22 mouse cellular contexts compared by ENCODE assay signal in genomic region chr12:107908826-107909225, GRCm38 (mm10).
DNase-seq lines count a peak whose midpoint lies in the region; ATAC-seq lines count a peak whose summit lies in the region.
"Had no signal": no experiment of that assay in that cellular context is flagged by ENCODE, and none has a peak within 500 bp of the region (broad histone marks: within the 10 kb centered on the region; RNA-seq: fewer than 3 reads in every experiment).

No protein-coding gene starts in this region.

- intact Hi-C loops in gastrocnemius, postnatal 14 days (cut with DNase I; ENCODE audit: low total_unique reads): no loop called here

- H3K4me1 ChIP-seq in megakaryocyte, embryonic 14.5 days: no peaks in the 10 kb centered on the region
- H3K4me1 ChIP-seq: heart, embryonic 13.5 days; intestine, embryonic 15.5 days had no signal

- H3K36me3 ChIP-seq in megakaryocyte, embryonic 14.5 days (replicated peaks; ENCODE audit: low read length): no peaks in the 10 kb centered on the region
- H3K36me3 ChIP-seq: embryonic facial prominence, embryonic 12.5 days; heart, embryonic 13.5 days; intestine, embryonic 15.5 days; limb, embryonic 12.5 days; midbrain, embryonic 13.5 days had no signal

- H3K9me3 ChIP-seq in megakaryocyte, embryonic 14.5 days: peaks cover 50% of the 10 kb centered on the region
- H3K9me3 ChIP-seq: embryonic facial prominence, embryonic 12.5 days; intestine, embryonic 15.5 days had no signal

- H3K4me3 ChIP-seq in megakaryocyte, embryonic 14.5 days (replicated peaks): peak overlapping the region; percentile 15
- H3K4me3 ChIP-seq: embryonic facial prominence, embryonic 12.5 days; heart, adult 2 months; heart, embryonic 13.5 days; intestine, embryonic 15.5 days; limb, embryonic 12.5 days; midbrain, embryonic 13.5 days had no signal

- no peaks in the 10 kb centered on the region for H3K27me3 ChIP-seq in megakaryocyte, embryonic 14.5 days (replicated peaks)
- H3K27me3 ChIP-seq: embryonic facial prominence, embryonic 12.5 days; heart, embryonic 13.5 days; intestine, embryonic 15.5 days; limb, embryonic 12.5 days; midbrain, embryonic 13.5 days had no signal

- peak; percentile 62 for DNase-seq in CD4-positive, CD25-positive, alpha-beta regulatory T cell, adult 2 months (ENCODE audit: low read depth, low spot score)
- DNase-seq in ES-CJ7 (ENCODE audit: low read depth, low spot score): peak; percentile 9
- no peak for DNase-seq in spleen, postnatal 36 days (ENCODE audit: low spot score in 2 of 2)
- DNase-seq in gastrocnemius, postnatal 14 days: no peak
- DNase-seq: adrenal gland, postnatal 10 days; cerebellum, adult 2 months; cerebellum, postnatal 25 days; gastrocnemius, postnatal 36 days; heart, adult 2 months; heart, postnatal 14 days; kidney, postnatal 25 days; liver, postnatal 0 days had no signal

- ATAC-seq in megakaryocyte, adult 5-6 weeks (ENCODE audit: poor library complexity, severe bottlenecking): no peak
- ATAC-seq in inflammation-experienced regulatory T-cells, adult 6 months: peak; percentile 69
- ATAC-seq: forebrain, embryonic 14.5 days; intestine, embryonic 15.5 days; liver, postnatal 0 days; lung, postnatal 0 days; midbrain, embryonic 13.5 days had no signal

Comparison
In these comparisons a context has a peak if more than half of its experiments do, and no peak if none do; other contexts are left out.
1. DNase-seq: peak in CD4-positive, CD25-positive, alpha-beta regulatory T cell, adult 2 months (single experiment) and ES-CJ7 (single experiment); none in spleen, postnatal 36 days (0 of 2) and gastrocnemius, postnatal 14 days (single experiment).